Mouse (Mus musculus) retina, adult 2 months (tissue): ENCODE data around the gene Ubxn2a.

Experiments used
- DNase-seq: peaks from one replicate; pipeline ENCODE4 v3.0.0-alpha.2; 2012; ENCODE audit warnings: low read depth, low spot score

Ubxn2a gene

GRCm38 (mm10) chr12:4879048-4879447 is 28.5 kb downstream of the Ubxn2a start:
- no peak for DNase-seq

GRCm38 (mm10) chr12:4878296-4878783 is 29.2 kb downstream of the Ubxn2a start:
- DNase-seq: no peak

DNA sequence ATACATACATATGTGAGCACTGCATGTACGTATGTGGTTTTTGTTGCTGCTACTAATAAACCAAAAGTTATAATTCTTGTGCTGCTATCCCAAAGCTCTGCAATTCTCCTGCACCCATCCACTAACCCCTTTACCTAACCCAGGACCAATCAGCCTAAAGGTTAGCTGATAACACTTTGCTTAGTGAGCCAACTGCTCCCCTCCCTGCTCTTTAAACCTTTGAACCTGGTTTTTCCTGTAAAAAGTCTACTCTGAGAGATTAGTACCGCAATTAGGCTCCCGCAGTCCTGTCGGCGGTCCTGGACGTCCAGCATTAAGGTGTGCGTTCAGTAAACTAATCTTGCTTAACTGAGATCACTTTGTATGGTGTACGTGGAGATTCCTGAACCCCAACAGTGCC is 31.9 kb downstream of the Ubxn2a start:
- no peak for DNase-seq

DNA sequence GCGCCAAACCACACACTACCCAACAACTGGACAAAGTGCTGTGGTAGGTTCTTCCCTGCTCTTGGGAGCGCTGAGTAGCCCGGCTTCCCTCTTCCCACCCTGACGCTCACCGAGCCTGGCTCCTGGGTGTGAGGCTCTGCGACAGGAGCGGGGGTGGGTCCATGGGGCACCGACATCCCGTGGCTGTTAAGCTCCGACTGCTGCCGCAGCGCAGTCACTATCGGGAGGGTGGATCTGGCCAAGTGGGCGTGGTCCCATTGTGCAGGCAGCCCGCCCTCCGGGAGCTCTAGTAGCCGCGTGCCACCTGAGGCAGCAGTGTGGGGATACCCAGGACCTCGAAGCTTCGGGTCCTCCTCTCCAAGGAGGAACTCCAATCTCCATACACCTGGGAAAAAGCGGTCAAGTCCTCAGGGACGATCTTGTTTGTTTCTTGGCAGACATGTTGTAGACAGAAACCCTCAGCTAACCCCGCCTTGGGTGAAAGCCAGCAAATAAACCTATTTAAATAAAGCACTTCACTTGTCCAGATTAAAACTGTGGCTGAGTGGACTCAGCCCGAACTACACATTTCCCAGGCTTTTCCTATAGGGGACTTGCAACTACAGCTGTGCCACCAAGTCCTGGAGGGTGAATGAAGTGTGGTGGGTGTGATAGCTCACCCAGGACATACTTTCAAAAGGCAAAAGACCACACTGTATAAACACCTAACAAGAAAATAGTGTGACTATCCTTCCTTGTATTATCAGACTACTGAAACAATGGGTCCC is 33.2 kb downstream of the Ubxn2a start, which contains the start of gene Mfsd2b:
Gene Mfsd2b, minus strand, starts transcription at position 199 of the 767 bp plus-strand sequence.
- peak; percentile 23 for DNase-seq

DNA sequence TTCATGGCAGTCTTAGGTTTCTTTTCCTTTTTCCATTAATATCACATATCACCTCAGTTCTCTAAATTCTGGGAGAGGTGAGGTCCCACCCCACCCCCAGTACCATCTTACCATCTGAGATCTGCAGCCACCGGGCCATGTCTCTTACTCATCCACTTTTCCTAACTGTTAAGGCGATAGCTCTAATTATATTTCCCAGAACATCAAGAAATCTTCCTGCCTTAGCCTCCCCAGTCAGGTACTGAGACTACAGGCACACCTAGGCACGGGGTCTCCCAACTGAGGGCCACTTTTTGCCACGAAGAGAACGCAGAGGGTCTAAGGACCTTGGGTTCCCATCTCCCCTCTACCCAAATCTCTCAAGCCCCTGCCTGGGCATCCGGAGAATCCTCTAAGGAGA is 34.0 kb downstream of the Ubxn2a start:
- DNase-seq: no peak

DNA sequence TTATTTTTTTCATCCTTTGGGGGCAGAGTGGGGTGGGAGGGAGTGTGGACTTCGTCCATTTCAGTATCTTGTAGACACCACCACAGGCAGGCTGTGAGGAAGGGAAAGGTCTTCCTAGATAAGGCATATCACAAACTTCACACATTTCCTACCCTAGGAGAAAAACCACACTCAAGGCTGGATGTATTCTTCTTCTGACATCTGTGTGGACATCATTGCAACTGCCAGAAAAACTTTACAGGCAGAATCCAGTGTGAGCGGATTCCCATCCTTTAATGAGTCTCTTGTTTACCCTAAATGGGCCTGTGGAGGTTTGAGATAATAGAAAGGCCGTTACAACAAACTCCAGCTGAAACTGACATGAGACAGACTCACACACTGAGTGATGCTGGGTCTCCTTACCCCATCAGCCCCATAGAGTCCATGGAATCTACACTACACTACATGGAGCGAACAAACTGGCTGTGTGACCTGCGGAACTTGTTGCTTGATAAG is 34.5 kb downstream of the Ubxn2a start:
- no peak for DNase-seq

- no peak for DNase-seq
Observed at GRCm38 (mm10) chr12:4872273-4872672, 35.2 kb downstream of the Ubxn2a start.

DNA sequence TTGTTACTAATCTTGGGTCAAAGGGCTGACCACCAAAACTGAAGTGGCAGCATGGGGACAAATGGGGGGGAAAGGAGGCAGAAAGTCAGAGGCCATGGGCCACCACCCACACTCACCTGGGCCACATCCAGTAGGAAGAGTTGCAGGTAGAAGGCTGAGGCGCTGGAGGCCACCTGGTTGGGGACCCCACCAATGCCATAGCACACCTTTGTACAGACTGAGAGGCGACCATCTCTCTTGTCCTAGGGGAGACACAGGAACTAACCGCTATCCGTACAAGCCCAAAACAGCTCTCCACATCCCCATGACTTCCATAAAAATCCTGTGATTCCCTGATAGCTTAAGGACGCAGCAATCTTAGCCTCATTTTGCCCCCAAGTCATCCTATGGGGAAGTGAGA is 36.2 kb downstream of the Ubxn2a start:
- no peak for DNase-seq

DNA sequence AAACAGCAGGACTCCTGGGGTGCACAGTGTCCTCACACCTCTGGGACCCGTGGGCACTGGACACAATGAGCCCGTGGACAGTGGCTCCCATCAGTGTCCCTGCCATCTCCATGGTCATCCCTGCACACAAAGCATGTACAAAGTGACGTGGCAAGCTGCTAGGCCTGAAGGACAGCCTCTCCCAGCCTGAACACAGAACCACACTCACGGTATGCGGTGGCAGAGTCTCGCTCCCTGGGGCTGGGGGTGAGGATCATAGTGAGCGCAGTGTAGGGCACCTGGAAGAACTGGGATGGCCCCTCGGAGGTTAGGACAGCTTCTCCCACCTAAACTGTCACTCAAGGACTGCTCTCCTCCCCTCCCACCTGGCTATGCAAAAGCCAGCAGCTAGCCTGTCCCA is 38.6 kb downstream of the Ubxn2a start:
- DNase-seq: no peak

DNA sequence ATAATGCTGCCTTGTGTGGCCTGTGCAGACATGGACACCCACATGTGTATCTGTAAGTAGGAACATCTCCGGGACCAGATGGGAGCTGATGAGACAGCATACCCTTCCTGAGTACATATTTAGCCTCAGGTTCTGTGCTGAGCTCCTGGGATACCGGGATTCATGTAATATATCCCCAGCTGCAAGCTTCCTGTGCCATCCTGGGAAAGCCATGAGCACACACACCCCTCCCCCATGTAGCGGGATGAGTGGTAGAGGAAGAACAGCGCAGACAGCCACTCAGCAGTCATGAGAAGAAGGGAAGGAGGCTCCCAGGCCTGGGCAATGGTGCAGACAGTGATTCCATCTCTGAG is 43.2 kb downstream of the Ubxn2a start:
- no peak for DNase-seq

DNA sequence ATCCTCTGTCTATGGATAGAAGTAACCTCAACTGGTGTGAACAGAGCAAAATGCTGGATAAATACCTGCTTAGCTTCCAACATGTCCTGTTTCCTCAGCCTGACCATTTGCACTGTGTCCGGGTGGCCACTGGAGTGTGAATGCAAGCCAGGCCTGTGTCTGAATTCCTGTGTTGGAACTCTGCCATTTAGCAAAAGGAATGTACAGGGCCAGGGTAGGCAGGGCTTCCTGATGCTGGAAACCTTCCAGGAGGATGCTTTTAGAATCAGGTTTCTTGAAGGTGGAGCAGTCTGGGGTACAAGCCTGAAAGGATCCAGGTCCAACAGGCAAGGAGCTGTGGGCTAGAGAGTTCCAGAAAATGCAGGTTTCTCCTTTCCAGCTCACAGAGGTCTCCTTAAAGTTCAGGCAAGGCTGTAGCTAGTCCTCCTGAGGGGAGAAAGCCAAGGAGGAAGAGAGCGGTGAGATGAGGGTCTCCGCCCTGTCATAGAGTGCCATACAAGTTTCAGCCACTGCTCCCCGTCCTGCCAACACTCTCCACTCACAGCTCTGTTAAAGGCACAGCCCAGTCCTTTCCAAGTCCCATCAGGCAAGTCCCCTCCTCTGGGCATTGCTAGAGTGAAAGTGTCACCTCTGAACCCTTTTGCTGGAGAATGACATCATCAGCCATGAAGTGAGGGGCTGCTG is 43.7 kb downstream of the Ubxn2a start:
- no peak for DNase-seq

DNA sequence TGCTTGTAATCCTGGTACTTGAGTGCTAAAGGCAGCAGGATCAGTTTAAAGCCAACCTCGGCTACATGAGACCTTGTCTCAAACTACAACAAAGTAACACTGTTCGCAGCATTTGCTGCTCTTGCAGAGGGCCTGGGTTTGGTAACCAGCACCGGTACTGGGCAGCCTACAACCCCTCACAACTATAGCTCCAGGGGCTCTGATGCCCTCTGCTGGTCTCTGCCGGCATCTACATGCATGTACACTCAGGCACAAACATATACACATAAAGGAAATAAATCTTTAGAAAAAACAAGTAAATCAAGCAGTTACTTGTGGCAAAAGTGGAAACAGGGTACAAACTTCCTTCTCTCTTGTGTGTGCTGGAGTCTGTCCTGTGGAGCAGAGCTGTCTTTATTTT is 44.8 kb downstream of the Ubxn2a start:
- no peak for DNase-seq

DNA sequence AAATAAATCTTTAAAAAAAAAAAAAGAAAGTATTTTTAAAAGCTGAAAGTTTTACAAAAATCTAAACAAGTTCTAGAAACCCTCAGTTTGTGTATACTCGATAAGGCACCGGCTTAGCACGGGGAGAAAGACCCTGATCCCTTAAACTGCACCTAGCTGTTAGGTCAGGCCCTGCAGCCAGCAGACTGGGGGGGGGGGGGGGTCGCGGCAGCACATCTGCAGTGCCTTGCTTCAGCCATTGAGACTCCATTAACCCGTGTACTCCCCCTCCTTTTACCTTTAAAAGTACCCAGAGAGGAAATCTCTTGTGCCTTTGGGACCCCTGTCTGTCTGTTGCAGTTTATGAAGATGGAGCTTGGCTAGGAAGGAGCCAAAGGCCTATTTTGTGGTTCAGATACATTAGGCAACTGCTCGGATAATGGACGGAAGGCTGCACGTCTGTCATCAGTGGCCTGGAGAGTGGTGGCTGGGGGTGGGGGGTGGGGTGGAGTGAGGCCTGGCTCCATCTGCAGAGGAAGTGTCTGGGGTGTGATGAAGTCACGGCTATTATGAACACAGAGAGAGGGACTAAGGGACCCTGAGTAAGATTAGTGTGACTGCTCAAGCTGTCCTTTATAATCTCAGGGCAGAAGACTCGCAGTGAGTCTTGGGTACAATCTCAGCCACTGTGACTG is 48.1 kb downstream of the Ubxn2a start:
- no peak for DNase-seq

DNA sequence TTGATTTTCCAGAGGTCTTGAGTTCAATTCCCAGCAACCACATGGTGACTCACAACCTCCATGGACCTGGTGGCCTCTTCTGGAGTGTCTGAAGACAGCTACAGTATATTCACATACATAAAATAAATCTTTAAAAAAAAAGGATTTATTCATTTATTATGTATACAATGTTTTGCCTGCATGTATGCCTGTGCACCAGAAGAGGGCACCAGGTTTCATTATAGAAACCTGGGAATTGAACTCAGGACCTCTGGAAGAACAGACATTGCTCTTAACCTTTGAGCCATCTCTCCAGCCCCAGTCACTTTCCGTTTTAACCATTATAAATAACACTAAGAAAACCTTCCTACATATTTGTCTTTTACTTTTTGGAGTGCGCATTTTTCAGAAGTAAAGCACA is 50.7 kb downstream of the Ubxn2a start:
- DNase-seq: no peak

DNA sequence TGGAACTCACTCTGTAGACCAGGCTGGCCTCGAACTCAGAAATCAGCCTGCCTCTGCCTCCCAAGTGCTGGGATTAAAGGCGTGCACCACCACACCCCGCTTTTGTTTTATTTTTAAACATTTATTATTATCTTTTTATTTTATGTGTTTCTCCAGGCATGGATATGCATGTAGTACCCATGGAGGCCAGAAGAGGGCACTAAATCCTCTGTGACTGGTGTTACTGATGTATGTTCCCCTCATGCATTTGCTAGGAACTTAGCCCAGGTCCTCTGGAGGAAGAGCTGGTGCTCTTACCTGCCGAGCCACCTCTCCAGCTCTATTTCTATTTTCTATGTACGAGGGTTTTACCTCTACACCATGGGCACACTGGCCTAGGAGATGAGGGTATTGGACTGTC is 51.3 kb downstream of the Ubxn2a start:
- DNase-seq: no peak

DNA sequence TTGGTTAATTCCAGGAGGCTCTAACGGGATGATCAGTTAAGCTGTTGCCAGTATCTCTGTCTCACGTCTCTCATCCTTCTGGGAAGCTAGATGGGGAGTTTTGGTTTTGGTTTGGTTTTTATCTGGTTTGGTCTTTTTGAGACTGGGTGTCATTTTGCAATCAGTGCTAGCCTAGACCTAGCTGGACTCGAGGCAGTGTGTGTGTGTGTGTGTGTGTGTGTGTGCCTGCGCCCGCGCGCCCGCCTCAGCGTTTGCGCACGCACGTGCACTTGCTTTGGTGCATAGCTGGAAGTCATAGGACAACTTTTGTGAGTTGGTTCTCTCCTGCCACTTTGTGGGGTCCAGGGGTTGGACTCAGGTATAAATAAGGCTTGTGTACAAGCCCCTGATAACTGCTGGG is 63.8 kb downstream of the Ubxn2a start:
- DNase-seq: no peak

- DNase-seq: peak; percentile 75
Observed at GRCm38 (mm10) chr12:4842890-4843597, 64.5 kb downstream of the Ubxn2a start, which contains the start of gene Wdcp. Gene Wdcp, plus strand, starts transcription at chr12:4843303.

GRCm38 (mm10) chr12:4842456-4842855 is 65.0 kb downstream of the Ubxn2a start:
- no peak for DNase-seq

DNA sequence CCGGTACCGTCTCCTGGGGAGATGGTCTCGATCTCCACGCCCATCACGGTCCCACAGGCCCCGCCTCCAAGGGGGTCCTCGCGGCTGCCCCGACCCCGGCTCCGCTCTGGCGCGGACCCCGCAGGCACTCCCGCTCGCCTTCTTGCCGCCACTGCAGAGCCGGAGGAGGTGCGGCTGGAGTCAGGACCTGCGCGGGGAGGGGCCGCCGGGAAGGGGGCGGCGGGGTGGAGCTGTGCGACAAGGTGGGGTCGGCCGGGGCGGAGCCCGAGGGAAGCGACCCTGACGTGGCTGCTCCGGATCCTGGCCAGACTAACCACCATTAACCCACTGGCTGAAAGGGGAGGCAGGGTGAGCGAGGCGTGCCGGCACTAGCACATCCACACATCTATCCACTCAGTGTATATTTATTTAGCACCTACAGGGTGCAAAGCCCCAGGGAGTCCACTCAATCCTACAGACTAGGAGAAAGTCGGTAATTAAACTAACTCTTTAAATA is 66.1 kb downstream of the Ubxn2a start, which contains the start of gene Fkbp1b:
Gene Fkbp1b, minus strand, starts transcription at position 200 of the 496 bp plus-strand sequence.
- DNase-seq: no peak

GRCm38 (mm10) chr12:4840741-4841140 is 66.8 kb downstream of the Ubxn2a start:
- no peak for DNase-seq

DNA sequence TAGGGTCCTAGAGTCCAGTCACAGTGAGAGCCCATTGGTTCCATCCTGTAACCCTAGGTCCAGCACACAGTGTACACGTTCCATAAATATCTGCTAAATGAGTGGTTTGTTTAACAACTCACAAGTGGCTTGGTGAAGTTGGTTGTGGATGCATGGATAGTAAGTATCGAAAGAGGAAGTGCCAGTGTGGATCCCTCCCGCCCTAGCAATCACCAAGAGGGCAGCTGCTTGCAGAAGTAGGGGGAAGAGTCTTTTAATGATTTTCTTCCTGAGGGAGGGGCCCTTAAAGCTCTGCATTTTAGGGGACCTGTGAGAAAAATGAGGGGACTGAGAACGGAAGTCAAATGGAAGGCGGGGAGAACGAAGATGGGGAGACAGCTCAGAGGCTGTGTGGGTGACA is 67.5 kb downstream of the Ubxn2a start:
- no peak for DNase-seq
